Mouse (Mus musculus): ENCODE data around the gene Tpk1. TPM values are rescaled to one million over a fixed set of nuclear protein-coding genes. Genes with fewer than 3 reads are reported as not detected.

The Tpk1 gene
- polyA plus RNA-seq (2015; fragmentation: Nextera tagmentation; extraction: Ambion mirVana): 9.6 and 11.2 TPM in 2 replicates

DNA sequence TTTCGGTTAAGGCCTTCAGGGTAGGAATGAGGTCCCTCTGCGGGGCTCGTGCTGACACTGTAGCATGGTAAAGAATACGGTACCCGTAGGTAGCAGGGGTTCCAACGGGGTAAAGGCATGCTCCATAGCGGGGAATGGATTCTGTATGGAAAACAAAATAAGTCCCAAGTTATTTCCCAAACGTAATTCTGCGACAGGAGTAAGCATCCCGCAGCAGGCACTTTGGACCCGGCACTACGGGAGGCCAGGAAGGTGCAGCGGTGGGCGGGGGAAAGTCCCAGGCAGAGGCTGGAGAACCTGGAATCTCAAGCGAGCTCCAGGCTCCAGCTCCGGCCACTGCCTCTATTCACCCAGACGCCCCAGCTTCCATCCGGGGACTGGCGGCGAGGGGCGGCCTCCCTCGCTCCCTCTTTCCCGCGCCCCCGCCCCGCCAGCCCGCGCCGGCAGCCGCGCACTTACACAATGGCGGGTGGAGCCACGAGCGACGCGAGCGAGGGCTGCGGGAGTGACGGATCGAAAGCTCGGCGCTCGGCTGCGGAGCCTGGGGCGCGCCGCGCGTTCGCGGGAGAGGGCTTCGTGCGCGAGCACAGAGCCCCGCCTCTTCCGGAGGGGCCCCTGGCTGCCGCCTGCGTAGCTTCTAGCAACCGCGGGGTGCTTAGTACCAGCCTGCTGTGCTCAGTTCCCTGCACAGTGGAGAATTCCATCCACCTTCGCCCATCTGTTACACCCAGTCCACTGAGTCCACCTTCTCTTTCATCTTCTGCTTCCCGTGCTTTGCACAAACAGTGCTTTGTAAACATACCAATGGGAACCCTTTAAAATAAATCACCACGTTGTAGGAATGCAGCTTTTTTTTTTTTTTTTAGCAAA is at the start of gene Tpk1:
Gene Tpk1 (minus strand): TSS at position 602 of the 870 bp plus-strand sequence.
- WGBS: 3% methylated on average over 54 of the region's 63 CpGs
- DNase-seq (ENCODE audit: low spot score) (peak; percentile 96), ATAC-seq (peak; percentile 95)
- no peaks in the 10 kb centered on the region for H3K9me3 ChIP-seq (ENCODE audit: low read length)
- H3K27me3 ChIP-seq (replicated peaks; ENCODE audit: insufficient read depth, low read length): no peaks in the 10 kb centered on the region
- peak within 1 kb of the TSS; percentile 69 for H3K4me3 ChIP-seq (ENCODE audit: low read depth, low read length)
- no peaks in the 10 kb centered on the region for H3K36me3 ChIP-seq (ENCODE audit: insufficient read depth, low read length)
- H3K27ac ChIP-seq (ENCODE audit: low read length): peak within 1 kb of the TSS; percentile 91
- peak within 1 kb of the TSS; percentile 67 for H3K4me2 ChIP-seq (replicated peaks; ENCODE audit: low read depth, low read length)
- no peaks in the 10 kb centered on the region; the same call in 1 of the 2 replicates for H3K4me1 ChIP-seq (ENCODE audit: insufficient read depth, low read depth, low read length)
- TF ChIP-seq EP300 (IDR thresholded peaks at IDR 0.05): no peak
- TF ChIP-seq CTCF (IDR thresholded peaks at IDR 0.05): peak; percentile 48
- H3K9ac ChIP-seq (replicated peaks; ENCODE audit: low read depth): peak within 1 kb of the TSS; percentile 81

DNA sequence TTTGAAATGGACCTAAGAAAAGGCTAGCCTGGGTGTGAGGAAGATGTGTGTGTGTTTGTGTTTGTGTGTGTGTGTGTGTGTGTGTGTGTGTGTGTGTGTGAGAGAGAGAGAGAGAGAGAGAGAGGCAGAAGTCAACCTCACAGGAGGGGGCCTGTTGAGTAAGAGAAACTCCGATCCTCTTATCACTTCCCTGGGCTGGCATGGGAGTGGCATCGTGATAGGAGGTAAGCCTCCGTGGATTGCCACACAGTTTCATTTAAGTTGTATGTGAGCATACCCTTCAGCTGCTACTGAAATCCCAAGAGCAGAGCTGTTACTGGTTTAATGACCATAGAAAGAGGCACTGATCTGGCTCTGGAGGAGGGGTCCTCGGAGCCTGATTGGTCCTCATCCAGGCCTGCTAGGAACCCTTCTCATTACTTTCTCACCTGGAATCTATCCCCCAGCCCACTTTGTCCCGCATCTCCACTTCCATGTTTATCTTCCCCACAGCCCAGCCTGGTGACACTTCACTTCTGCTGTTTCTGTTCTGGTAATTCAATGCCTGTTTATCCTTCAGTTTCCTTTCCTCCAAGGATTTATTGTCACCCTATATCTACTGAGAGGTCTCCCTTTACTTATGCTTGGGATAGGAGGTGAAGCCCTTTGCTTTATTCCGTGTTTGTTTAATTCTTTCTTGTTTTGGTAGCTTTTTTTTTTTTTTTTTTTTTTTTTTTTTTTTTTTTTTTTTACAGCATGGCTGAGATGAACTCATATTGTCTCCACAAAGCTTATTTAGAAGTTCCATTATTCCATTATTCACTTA is 36.9 kb upstream of the Tpk1 start:
- Histone ChIP-seq H3K4me3 (ENCODE audit: low read depth, low read length) (no peak overlapping the region), H3K27ac (ENCODE audit: low read length) (no peak overlapping the region), H3K36me3 (ENCODE audit: insufficient read depth, low read length) (no peaks in the 10 kb centered on the region), H3K27me3 (replicated peaks; ENCODE audit: insufficient read depth, low read length) (no peaks in the 10 kb centered on the region), H3K9me3 (ENCODE audit: low read length) (no peaks in the 10 kb centered on the region), H3K4me1 (ENCODE audit: insufficient read depth, low read depth, low read length) (no peaks in the 10 kb centered on the region), H3K4me2 (replicated peaks; ENCODE audit: low read depth, low read length) (no peak overlapping the region), H3K9ac (replicated peaks; ENCODE audit: low read depth) (no peak overlapping the region)
- no peak for DNase-seq (ENCODE audit: low spot score)
- TF ChIP-seq EP300 (IDR thresholded peaks at IDR 0.05) (no peak), CTCF (IDR thresholded peaks at IDR 0.05) (no peak)
- ATAC-seq: no peak
- 36% methylated on average over 6 of the region's 6 CpGs for WGBS

DNA sequence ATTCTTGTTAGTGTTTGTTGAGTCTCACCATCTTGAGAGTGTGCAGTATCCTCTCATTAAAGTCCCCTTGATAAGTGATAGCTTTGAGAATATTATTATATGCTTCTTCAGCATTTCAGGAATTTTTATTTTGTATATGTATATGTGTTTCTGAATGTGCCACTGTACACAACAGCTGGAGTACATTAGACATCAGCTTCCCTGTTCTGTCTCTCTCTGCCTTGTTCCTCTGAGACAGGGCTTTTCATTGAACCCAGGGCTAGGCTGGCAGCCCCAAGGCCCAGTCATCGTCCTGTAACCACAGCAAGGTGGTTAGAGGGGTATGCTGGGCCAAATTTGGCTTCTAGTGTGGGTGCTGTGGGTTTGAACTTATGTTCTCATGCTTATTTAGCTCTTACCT is 25.8 kb upstream of the Tpk1 start:
- ATAC-seq: no peak
- TF ChIP-seq CTCF (IDR thresholded peaks at IDR 0.05) (no peak), EP300 (IDR thresholded peaks at IDR 0.05) (no peak)
- no peak overlapping the region for H3K9ac ChIP-seq (replicated peaks; ENCODE audit: low read depth)
- H3K9me3 ChIP-seq (ENCODE audit: low read length): no peaks in the 10 kb centered on the region
- no peak overlapping the region for H3K4me3 ChIP-seq (ENCODE audit: low read depth, low read length)
- DNase-seq (ENCODE audit: low spot score): no peak
- H3K4me2 ChIP-seq (replicated peaks; ENCODE audit: low read depth, low read length): no peak overlapping the region
- no peaks in the 10 kb centered on the region for H3K36me3 ChIP-seq (ENCODE audit: insufficient read depth, low read length)
- H3K27me3 ChIP-seq (replicated peaks; ENCODE audit: insufficient read depth, low read length): no peaks in the 10 kb centered on the region
- H3K27ac ChIP-seq (ENCODE audit: low read length): no peak overlapping the region
- no peaks in the 10 kb centered on the region for H3K4me1 ChIP-seq (ENCODE audit: insufficient read depth, low read depth, low read length)
- WGBS: 58% methylated on average over 1 of the region's 1 CpGs

DNA sequence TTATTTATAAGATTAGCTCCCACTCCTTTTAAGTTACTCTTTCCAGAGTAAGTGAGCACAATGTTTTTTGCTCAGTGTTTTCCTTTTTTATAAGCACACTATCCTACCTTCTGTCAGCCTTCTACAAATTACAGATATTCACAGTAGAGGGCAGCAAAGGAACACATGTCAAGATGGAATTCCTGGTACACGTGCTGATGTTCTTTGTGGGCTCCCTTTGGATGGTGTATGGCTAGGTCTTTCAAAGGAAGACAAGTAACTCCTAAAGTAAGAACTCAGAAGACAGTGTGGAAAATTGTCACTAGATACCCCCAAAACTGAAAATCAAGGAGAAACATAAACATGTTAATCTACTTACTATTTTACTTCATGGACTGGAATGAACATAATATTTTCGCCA is 19.9 kb upstream of the Tpk1 start:
- H3K27ac ChIP-seq (ENCODE audit: low read length): no peak overlapping the region
- peak; percentile 39 for DNase-seq (ENCODE audit: low spot score)
- no peaks in the 10 kb centered on the region for H3K4me1 ChIP-seq (ENCODE audit: insufficient read depth, low read depth, low read length)
- WGBS: 46% methylated on average over 2 of the region's 2 CpGs
- TF ChIP-seq CTCF (IDR thresholded peaks at IDR 0.05): peak; percentile 72
- TF ChIP-seq EP300 (IDR thresholded peaks at IDR 0.05): no peak
- H3K9me3 ChIP-seq (ENCODE audit: low read length): no peaks in the 10 kb centered on the region
- H3K4me3 ChIP-seq (ENCODE audit: low read depth, low read length): no peak overlapping the region
- no peak overlapping the region for H3K9ac ChIP-seq (replicated peaks; ENCODE audit: low read depth)
- no peaks in the 10 kb centered on the region for H3K36me3 ChIP-seq (ENCODE audit: insufficient read depth, low read length)
- no peaks in the 10 kb centered on the region for H3K27me3 ChIP-seq (replicated peaks; ENCODE audit: insufficient read depth, low read length)
- H3K4me2 ChIP-seq (replicated peaks; ENCODE audit: low read depth, low read length): no peak overlapping the region
- ATAC-seq: no peak

DNA sequence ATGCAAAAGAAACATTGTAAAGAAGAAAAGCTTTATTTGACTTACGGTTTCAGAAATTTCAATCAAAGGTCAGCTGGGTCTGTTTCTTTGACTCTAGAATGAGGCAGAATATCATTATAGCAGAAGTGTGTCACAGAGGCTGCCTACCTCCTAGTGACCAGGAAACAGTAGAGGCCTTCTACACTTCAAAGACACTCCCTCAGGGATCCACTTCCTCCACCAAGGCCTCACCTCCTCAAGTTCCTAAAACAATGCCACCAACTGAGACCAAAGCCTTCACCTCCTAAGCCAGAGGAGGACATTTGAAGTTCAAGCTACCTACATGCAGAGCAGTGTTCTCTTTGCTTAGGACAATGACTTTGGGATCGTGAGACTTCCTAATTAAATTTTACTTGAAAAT is 16.5 kb upstream of the Tpk1 start:
- no peak overlapping the region for H3K9ac ChIP-seq (replicated peaks; ENCODE audit: low read depth)
- WGBS: 71% methylated on average over 2 of the region's 2 CpGs
- no peaks in the 10 kb centered on the region for H3K27me3 ChIP-seq (replicated peaks; ENCODE audit: insufficient read depth, low read length)
- H3K4me1 ChIP-seq (ENCODE audit: insufficient read depth, low read depth, low read length): no peaks in the 10 kb centered on the region
- ATAC-seq: no peak
- no peak overlapping the region for H3K4me2 ChIP-seq (replicated peaks; ENCODE audit: low read depth, low read length)
- TF ChIP-seq EP300 (IDR thresholded peaks at IDR 0.05) (no peak), CTCF (IDR thresholded peaks at IDR 0.05) (no peak)
- H3K36me3 ChIP-seq (ENCODE audit: insufficient read depth, low read length): no peaks in the 10 kb centered on the region
- no peak overlapping the region for H3K4me3 ChIP-seq (ENCODE audit: low read depth, low read length)
- no peak for DNase-seq (ENCODE audit: low spot score)
- H3K27ac ChIP-seq (ENCODE audit: low read length): no peak overlapping the region
- H3K9me3 ChIP-seq (ENCODE audit: low read length): no peaks in the 10 kb centered on the region

DNA sequence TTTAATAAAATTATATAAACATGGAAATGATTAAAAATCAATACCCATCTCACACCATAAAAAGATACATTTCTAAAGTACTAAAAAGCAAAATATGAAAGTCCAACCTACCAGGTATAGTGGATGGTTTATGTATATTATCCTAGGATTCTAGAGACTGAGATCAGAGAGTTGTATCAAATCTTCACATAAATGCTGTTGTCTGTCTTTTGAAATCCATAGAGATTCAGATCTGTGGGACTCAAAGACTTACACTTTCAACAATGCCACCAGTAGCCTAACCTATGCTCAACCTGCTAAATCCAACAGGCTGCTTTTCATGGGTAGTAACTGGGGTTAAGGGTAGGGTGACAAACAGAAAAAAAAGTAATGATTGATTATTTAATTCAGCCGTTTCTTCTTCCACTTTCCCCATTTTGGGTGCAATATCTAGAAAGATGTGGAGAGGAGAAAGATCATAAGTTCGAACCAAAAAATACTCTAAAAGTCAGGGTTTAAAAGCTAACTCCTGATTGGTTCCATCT is 12.7 kb upstream of the Tpk1 start:
- H3K4me3 ChIP-seq (ENCODE audit: low read depth, low read length): no peak overlapping the region
- 78% methylated on average over 2 of the region's 2 CpGs for WGBS
- no peak for ATAC-seq
- H3K9me3 ChIP-seq (ENCODE audit: low read length): no peaks in the 10 kb centered on the region
- no peak overlapping the region for H3K4me2 ChIP-seq (replicated peaks; ENCODE audit: low read depth, low read length)
- no peak overlapping the region for H3K27ac ChIP-seq (ENCODE audit: low read length)
- TF ChIP-seq EP300 (IDR thresholded peaks at IDR 0.05): no peak
- TF ChIP-seq CTCF (IDR thresholded peaks at IDR 0.05): no peak
- H3K9ac ChIP-seq (replicated peaks; ENCODE audit: low read depth): no peak overlapping the region
- H3K27me3 ChIP-seq (replicated peaks; ENCODE audit: insufficient read depth, low read length): no peaks in the 10 kb centered on the region
- no peak for DNase-seq (ENCODE audit: low spot score)
- H3K4me1 ChIP-seq (ENCODE audit: insufficient read depth, low read depth, low read length): no peaks in the 10 kb centered on the region
- no peaks in the 10 kb centered on the region for H3K36me3 ChIP-seq (ENCODE audit: insufficient read depth, low read length)

All from lung, postnatal 0 days (tissue).